Mouse (Mus musculus): ENCODE measurements around the gene AC131692.1.
A peak's percentile ranks its signal among the peaks of the same experiment; 100 is the strongest.
"Not testable (repeated sequence)": the region's sequence is repeated elsewhere in the genome, so short reads cannot be mapped to it uniquely, and the experiment has no call there.

The AC131692.1 gene

DNA sequence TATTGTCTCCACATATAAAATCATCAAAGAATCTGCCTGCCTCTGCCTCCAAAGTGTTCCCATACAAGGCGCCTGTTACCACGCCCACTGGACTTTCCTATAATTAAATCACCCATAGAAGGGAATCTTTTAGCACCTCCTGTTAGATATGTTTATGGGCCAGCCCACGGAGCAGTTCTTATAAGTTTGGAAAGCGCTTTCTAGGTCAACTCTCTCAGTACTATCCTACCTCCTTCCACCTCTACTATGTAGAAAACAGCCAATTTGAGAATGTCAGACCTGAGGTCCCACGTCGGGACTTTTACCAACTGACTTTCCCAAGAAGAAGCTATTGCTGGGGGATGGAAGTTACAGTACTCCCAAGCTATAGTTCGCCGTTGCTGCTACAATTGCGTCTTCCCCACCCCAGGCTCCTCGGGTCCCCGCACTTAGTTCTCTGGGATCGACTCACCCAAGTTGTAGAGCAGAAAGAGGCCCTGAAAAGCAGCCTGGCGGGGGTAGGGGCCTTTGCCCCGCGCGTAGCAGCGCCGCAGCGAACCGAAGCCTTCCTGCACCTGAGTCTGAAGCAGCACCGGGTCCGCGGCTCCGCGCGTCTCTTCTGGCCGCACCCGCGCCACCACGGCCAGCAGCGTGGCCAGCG lies 23.2 kb downstream of the AC131692.1 start:
- DNase-seq (ENCODE audit: low spot score) = no peak

DNA sequence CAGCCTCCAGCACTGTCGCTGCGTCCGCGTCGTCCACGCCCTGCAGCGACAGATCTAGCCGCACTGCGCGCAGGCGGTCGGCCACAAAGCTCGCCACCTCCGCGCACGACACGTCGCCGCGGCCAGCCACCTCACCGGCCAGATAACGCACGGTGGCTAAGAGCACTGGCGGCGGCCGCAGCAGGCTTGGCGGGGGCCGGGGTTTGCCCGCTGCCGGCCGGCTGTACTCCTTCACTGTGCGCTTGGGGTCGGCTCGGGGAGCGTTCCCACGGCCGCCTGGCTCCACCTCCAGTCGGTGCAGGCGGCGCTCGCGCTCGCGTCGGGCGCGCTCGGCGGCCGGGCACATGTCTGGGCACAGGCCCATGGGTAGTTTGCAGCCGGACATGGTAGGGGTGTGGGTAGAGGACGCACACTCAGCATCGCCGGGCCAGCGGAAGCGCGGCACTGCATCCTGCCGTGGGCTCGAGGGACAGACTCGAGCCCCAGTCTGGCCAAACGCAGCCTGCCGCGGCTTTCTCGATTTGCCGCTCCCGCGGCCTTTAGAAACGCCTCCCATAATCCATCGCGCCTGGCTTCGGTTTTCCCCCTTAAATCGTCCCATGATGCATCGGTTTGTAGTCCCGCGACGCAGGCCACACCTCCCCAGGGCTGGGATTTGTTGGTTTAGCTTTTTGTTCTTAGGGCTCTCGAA lies 23.9 kb downstream of the AC131692.1 start, which contains the start of gene Sac3d1:
Sac3d1 (minus strand) TSS at position 665 of the 691 bp plus-strand sequence.
- peak; percentile 83 for DNase-seq (ENCODE audit: low spot score)

DNA sequence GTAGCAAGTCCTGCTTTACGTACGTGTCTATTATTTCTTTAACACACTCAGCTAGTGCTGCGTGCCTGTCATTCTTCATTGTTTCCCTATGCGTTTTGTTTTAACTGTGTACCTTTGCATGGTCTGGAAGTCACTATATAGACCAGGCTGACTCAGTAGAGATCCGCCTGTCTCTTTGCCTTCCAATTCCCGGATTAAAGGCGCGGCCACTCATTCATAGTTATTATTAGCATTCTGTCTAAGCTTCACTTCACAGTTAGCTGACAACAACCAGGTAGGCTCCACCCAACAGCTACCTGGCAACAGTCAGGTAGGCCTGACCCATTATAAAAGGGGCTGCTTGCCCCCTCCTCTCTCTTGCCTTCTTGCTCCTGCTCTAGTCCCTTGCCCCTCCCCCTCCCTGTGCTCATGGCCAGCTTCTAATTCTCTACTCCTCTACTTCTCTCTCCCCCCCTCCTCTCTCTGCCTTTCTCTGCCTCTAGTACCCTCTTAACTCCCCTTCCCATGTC lies 24.5 kb downstream of the AC131692.1 start:
- DNase-seq (ENCODE audit: low spot score) = no peak

DNA sequence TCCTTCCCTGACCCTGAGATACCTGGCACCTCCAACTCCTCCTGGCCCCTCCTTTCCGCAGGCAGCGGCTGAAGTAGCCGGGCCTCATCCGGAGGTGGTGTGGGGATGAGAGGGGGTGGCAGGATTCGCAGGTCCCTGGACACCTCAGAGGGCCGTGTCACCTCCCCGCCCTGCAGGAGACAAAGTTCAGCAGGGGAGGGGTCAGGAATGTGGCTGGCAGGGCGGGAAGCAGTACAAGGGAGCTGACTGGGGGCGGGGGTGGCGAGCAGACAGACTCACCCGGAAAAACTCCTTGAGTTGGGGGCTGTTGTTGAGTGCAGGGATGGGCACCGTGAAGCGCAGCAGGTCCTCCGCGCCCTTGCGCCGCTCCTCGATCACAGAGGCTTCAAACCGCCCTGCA lies 27.5 kb downstream of the AC131692.1 start:
- no peak for DNase-seq (ENCODE audit: low spot score)

DNA sequence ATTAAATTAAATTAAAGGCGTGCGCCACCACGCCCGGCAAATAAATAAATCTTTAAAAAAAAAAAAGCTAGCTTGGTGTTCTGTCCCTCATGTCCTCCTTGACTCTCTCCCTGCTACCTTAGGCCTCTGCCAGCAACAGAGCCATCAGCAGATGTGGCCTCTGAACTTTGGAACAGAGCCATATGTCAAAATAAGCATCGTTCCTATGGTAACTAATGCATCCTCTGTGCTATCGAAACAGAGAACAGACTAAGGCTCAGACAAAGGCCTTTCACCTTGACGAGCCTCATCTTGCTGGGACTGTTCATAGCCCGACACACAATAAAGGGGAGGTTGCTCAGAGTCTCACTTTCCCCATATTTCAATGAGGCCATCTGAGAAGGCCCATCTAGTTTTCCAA lies 29.1 kb downstream of the AC131692.1 start:
- no peak for DNase-seq (ENCODE audit: low spot score)

DNA sequence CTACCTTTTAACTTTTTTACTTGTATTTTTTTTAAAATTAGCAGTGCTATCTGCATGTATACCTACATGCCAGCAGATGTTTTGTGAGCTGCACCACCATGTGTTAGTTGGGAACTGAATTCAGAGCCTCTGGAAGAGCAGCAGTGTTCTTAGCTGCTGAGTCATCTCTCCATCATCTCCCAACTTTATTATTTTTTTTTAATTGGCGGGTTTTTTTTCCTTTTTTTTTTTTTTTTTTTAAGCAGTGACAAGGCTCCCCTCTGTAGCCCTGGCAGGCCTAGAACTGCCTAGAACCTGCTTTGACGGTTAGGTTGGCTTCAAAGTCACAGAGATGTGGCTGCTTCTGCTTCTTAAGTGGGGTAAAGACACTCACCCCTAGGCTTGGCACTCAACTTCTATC lies 30.7 kb downstream of the AC131692.1 start:
- no peak for DNase-seq (ENCODE audit: low spot score)

DNA sequence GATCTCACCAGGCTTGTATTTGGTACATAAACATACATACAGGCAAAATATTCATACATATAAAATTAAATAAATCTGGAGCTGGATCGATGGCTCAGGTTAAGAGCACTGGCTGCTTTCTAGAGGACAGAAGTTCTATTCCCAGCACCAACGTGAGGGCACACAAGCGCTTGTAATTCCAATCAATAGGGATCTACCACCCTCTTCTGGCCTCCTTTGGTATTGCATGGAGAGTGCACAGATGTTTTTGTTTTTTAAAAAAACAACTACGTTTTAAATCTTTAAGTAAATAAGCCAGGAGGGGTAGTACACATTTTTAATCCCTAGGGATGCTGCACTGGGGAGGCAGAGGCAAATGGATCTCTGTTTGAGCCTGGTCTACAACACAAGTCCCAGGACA lies 32.1 kb downstream of the AC131692.1 start:
- DNase-seq (ENCODE audit: low spot score) = no peak

DNA sequence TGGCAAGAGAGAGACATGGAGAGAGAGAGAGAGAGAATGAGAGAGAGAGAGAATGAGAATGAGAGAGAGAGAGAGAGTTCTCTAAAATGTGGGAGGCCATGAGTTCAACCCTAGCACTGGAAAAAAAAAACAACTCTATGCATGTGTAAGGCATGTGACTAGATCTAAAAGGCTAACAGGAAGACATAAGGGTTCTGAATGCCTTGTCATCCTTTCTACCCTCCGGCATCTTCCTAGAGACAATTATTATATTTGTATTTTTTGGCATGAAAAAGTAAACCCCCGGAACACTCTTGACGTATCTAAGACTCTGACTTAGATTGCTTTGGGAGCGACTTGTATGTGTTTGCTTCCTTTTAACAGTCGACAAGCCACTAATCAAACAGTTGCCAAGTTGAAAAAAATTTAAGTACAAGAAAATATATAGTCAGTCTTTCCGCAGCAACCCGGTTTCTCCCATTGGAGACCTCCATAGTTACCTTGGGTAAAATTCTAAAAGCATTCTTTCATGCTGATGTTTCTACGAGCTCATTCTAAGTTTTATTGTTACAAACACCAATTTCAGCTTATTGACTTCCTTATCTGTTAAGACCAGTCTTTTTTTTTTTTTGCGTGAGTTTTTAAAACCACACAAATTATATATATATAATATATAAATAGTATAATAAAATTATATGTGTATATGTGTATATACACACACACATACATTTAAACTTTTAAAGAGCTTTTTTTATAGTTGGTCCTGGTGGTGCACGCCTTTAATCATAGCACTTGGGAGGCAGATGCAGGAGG lies 32.8 kb downstream of the AC131692.1 start:
- no peak for DNase-seq (ENCODE audit: low spot score)

DNA sequence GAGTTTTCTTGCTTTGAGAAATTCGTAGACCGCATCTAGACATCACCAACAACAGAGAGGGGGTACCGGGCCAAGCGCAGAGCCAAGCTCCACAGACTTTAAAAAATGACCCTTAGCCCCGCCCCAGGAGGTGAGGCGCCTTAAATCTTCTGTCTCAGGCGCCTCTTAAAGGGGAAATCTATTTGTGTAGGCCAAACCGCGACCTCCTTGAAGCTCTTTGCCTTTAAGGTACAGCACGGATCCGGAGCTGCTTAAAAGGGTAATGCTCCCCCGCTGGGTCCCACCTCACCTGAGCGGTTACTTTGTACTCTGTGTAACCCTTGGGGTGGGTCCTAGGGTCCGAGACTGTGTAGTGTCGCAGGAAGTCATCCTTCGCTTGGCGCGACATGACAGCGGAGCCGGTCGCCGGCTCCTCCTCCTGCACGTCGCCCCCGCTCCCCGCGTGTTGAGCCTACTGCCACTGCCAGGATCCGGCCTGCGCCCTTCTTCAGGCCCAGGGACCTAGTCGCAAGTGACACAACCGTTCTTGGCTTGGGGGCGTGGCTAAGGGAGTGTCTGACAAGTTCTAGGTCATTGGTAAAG lies 33.6 kb downstream of the AC131692.1 start, which contains the start of gene Snx15:
Snx15 (minus strand) TSS at position 545 of the 582 bp plus-strand sequence.
- DNase-seq (ENCODE audit: low spot score) = peak; percentile 92

DNA sequence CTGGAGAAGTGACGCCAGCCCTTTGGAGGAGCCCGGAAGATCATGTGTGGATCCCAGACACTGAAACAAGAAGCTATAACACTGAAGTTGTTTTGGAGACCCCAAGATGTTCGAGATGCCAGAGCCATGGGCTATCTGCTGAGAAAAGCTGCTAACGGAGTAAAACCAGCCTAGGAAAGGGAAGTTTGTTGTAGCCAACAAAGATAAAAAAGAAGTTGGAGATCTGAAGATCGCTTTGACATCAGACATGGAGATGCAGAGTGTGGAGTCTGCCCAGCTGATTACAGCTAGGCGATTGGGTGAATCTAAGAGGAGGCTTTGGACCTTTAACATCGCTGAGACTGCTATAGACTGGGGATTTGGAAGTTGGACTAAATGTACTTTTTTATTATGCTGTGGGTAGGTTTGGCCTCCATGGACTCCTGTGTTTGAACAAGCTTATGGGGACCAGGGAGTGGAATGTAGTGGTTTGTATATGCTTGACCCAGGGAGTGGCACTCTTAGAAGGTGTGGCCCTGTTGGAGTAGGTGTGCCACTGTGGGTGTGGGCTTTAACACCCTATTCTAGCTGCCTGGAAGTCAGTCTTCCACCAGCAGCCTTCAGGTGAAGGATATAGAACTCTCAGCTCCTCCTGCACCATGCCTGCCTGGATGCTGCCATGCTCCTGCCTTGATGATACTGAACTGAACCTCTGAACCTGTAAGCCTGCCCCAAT lies 36.4 kb downstream of the AC131692.1 start:
- not testable (repeated sequence) for DNase-seq (ENCODE audit: low spot score)

DNA sequence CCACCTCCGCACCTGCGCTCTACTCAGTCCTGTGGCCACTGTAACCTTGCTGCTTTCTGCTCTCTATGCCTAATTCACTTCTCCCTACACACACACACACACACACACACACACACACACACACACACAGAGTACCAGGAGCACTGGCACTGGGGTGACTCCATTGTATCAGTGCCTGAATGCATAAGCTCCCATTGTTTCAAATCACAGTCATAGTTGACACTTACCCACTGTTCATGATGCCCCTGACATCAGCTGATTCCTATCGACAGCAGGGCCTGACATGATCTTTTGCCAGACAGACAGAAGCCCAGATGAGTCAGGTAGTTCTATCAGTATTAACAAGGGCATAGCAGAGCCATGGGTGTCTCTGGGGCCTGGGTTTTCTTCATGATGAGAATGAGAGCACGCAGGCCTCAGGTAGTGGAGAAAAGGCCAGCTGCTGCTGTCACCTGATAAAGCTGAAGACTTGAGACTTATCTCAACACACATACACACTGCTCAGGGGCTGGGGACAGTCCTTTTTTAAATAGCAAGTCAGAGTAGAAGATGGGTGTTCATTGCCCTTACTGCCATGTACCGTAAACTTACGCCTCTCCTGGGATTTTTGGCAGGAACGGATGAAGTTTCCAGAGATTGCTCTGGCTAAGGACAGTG lies 38.1 kb downstream of the AC131692.1 start:
- DNase-seq (ENCODE audit: low spot score) = no peak

DNA sequence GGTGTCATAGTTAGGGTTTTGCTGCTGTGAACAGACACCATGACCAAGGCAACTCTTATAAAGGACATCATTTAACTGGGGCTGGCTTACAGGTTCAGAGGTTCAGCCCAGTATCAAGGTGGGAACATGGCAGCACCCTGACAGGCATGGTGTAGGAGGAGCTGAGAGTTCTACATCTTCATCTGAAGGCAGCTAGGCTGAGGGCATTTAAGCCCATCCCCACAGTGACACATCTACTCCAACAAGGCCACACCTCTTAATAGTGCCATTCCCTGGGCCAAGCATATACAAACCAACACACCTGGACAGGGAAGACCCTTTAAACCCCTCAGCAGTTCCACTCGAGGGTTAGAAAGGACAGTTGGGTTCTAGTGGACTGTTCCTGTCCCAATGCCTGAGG lies 39.0 kb downstream of the AC131692.1 start:
- DNase-seq (ENCODE audit: low spot score) = not testable (repeated sequence)

DNA sequence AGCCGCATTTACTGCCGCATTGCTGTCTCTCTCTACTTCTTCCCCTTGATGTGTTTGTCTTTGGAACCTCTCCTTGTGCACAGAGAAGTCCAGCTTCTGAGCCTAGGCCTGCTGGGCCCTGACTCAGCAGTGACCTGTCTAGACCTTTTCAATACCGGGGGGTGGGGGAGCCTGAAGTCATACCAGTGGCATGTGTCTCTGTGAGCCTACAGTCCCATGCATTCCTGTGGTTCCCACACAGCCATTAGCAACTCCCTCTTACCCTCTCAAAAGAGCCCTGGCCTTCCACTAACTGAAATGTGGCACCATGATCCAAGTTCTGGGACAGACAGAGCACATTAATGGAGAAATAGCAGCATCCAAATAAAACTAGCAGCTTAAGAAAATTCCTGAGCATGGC lies 42.2 kb downstream of the AC131692.1 start:
- no peak for DNase-seq (ENCODE audit: low spot score)

DNA sequence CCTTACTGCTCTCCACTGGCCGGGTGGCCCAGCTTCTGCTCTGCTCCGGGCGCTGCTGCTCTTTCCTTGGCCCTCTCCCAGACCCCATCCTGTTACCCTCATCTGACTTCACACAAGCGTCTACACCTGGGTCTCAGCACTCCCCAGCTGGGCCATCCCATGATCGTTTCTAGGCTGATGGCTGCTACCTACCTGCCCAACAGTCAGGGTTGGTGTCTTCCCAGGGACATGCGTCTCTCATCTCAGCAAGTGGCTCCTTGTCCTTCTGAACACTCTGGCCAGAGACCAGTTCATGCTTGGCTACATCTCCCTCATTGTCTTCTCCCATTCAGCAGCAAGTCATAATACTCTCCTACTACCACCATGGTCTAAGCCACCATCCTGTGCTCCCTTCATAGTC lies 45.5 kb downstream of the AC131692.1 start:
- DNase-seq (ENCODE audit: low spot score) = no peak

DNA sequence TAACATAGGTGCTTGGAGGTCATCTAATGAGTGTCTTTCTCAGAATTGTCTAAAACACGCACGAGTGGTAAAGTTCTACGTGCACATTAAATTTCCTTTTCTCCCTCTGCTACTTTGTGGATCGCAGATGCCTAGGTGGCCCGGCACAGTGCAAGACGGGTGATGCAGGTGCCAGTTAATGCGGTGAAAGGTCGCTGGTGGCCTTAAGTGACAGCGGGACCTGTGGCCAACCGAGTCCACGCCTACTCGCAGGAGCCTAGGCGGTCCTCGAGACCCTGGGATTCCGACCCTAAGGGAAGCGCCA lies 46.1 kb downstream of the AC131692.1 start:
- no peak for DNase-seq (ENCODE audit: low spot score)

DNA sequence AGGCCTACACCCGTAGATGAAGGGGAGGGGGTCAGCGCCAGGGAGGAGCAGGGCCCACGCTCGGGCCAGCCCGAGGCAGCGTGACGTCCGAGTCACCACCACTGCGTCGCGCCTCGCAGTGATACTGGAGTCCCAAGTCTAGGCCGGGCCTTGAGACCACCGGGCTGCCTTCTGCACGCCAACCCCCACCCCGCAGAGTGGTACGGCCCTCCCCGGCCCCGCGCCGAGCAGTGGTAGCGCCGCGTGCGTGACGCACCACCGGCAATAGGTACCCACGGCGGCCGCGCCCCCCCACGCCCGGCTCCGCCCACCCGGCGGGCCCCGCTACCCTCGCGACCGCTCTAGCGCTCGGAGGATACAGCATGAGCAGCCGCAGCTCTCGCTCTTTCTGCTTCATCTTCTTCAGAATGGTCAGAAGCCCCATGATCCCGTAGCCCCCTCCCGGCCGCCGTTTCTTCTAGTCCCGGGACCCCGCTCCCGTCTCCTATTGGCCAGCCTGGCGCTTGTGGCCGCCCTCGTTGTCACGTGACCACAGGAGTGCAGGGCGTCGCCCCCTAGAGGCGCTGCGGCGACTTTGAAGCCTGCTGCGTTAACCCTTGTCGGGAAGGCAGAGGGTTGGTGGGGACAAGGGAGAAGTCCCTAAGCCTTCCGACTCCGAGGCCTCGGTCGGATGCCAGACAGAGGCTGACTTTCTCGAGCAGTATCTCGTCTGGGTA lies 46.6 kb downstream of the AC131692.1 start, which contains the start of gene Batf2:
Batf2 (plus strand) TSS at position 306 of the 716 bp plus-strand sequence.
- peak; percentile 86 for DNase-seq (ENCODE audit: low spot score)

DNA sequence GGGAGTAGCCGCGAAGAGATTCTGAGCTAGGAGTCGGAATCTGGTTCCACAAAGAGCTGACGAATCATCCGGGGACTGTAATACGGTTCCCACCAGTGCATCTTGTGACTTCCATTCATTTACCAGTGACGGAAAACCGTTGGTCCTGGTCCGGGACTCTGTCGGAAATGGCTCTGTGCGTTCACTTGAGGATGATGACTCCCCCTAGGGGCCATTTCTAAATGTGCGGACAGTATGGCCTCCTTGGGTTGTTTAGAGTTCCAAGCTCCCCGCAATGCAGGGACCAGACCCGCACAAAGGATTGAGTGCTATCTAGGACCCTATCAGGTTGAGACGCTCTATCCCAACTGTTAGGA lies 47.2 kb downstream of the AC131692.1 start, which contains the start of gene Arl2:
Arl2 (minus strand) TSS at position 155 of the 356 bp plus-strand sequence.
- DNase-seq (ENCODE audit: low spot score) = peak; percentile 57

DNA sequence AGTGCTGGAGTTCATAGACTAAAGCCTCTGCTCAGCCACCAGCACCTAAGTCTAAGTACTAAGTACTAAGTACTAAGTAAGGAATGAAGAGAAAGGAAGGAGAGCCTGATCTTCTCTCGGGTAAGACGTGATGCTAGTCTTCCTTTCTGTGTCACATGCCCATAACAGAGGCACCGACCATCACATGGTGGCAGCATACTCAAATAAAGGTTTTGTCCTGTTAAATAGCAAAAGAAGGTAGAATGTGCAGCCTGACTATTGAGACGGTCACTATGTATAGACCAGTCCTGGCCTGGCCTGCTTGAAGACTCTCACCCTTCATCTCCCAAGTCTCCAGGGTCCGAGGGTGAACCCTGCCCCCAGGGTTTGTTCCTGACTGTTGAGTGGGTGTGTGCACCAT lies 50.6 kb downstream of the AC131692.1 start:
- DNase-seq (ENCODE audit: low spot score) = no peak

Data from ovary, adult 18-20 months (tissue).